9 mouse cellular contexts compared by ENCODE assay signal in genomic region chr3:84594894-84595676, GRCm38 (mm10). TPM values are rescaled to one million over a fixed set of nuclear protein-coding genes. Genes with fewer than 3 reads are reported as not detected.
A peak's percentile ranks its signal among the peaks of the same experiment; 100 is the strongest.
DNase-seq lines count a peak whose midpoint lies in the region; ATAC-seq and TF ChIP-seq lines count a peak whose summit lies in the region.
"Had no signal": no experiment of that assay in that cellular context is flagged by ENCODE, and none has a peak within 500 bp of the region (broad histone marks: within the 10 kb centered on the region; RNA-seq: fewer than 3 reads in every experiment).

No protein-coding gene starts in this region.

- peak overlapping the region; percentile 53 for H3K4me3 ChIP-seq in heart, embryonic 10.5 days
- H3K4me3 ChIP-seq in MEL (ENCODE audit: control insufficient read depth in 1 of 2, insufficient read depth in 1 of 2, low read depth in 2 of 2, low read length in 2 of 2): peak overlapping the region; percentile 36 to 71
- H3K4me3 ChIP-seq in limb, embryonic 12.5 days (replicated peaks): peak overlapping the region; percentile 25
- H3K4me3 ChIP-seq in neural tube, embryonic 15.5 days (replicated peaks): peak overlapping the region; percentile 16; the same call in 1 of the 2 replicates

- peak overlapping the region; percentile 29; the same call in 1 of the 2 replicates for H3K9ac ChIP-seq in MEL (ENCODE audit: control insufficient read depth, low read depth, low read length, poor library complexity, severe bottlenecking)
- no peak overlapping the region for H3K9ac ChIP-seq in limb, embryonic 12.5 days (replicated peaks)
- no peak overlapping the region for H3K9ac ChIP-seq in neural tube, embryonic 15.5 days (replicated peaks)

- no peak for TF ChIP-seq POLR2A in MEL (IDR thresholded peaks at IDR 0.05; ENCODE audit: control insufficient read depth in 1 of 2, insufficient read depth in 1 of 2, low read depth in 1 of 2, low read length in 2 of 2, poor library complexity in 1 of 2)

- 0 out of 2 replicates have a peak, but pooled peaks cover 6% of the 10 kb centered on the region for H3K27me3 ChIP-seq in heart, embryonic 10.5 days (ENCODE audit: insufficient read depth, poor library complexity, severe bottlenecking)
- H3K27me3 ChIP-seq in MEL (ENCODE audit: control insufficient read depth in 1 of 2, insufficient read depth in 2 of 2, low read length in 2 of 2): peaks cover 3 to 5% of the 10 kb centered on the region in 2 experiments; a peak in 3 of 4 replicates
- peaks cover 15% of the 10 kb centered on the region; the same call in 1 of the 2 replicates for H3K27me3 ChIP-seq in limb, embryonic 12.5 days
- H3K27me3 ChIP-seq in neural tube, embryonic 15.5 days (replicated peaks): no peaks in the 10 kb centered on the region

- no peaks in the 10 kb centered on the region for H3K36me3 ChIP-seq in heart, embryonic 10.5 days
- H3K36me3 ChIP-seq in MEL (ENCODE audit: control insufficient read depth in 1 of 2, insufficient read depth in 2 of 2, low read length in 2 of 2): peaks cover 0 to 6% of the 10 kb centered on the region in 2 experiments; a peak in 2 of 4 replicates
- H3K36me3 ChIP-seq in limb, embryonic 12.5 days: no peaks in the 10 kb centered on the region
- no peaks in the 10 kb centered on the region for H3K36me3 ChIP-seq in neural tube, embryonic 15.5 days

- no peaks in the 10 kb centered on the region for H3K79me2 ChIP-seq in MEL (ENCODE audit: control insufficient read depth, insufficient read depth, low read length, poor library complexity)

- peak overlapping the region; percentile 31; the same call in 1 of the 2 replicates for H3K27ac ChIP-seq in heart, embryonic 10.5 days
- no peak overlapping the region for H3K27ac ChIP-seq in MEL (ENCODE audit: control insufficient read depth, low read depth, low read length)
- H3K27ac ChIP-seq in limb, embryonic 12.5 days: no peak overlapping the region
- no peak overlapping the region for H3K27ac ChIP-seq in neural tube, embryonic 15.5 days (replicated peaks)

- 0 out of 2 replicates have a peak, but pooled peaks cover 4% of the 10 kb centered on the region for H3K4me1 ChIP-seq in heart, embryonic 10.5 days
- H3K4me1 ChIP-seq in MEL (ENCODE audit: control insufficient read depth in 1 of 2, insufficient read depth in 2 of 2, low read length in 2 of 2): peaks cover 1 to 7% of the 10 kb centered on the region in 2 experiments; a peak in 3 of 4 replicates
- no peaks in the 10 kb centered on the region for H3K4me1 ChIP-seq in limb, embryonic 12.5 days (replicated peaks)
- peaks cover 4% of the 10 kb centered on the region; the same call in 1 of the 2 replicates for H3K4me1 ChIP-seq in neural tube, embryonic 15.5 days

- DNase-seq in heart, embryonic 10.5 days (ENCODE audit: low spot score): no peak
- DNase-seq in heart, postnatal 14 days: no peak
- peak; percentile 36 for DNase-seq in MEL (ENCODE audit: low read depth, low spot score)
- peak; percentile 30 to 63 for DNase-seq in frontal cortex, postnatal 36 days (ENCODE audit: low spot score in 2 of 2)
- DNase-seq in ovary, postnatal 14 days (ENCODE audit: low spot score): no peak
- DNase-seq in urinary bladder, postnatal 4 days (ENCODE audit: low spot score in 2 of 2): no peak

- 5% methylated on average over 23 of the region's 23 CpGs for WGBS in heart, embryonic 10.5 days
- WGBS in limb, embryonic 12.5 days: 6% methylated on average over 23 of the region's 23 CpGs
- 6% methylated on average over 23 of the region's 23 CpGs for WGBS in neural tube, embryonic 15.5 days

- intact Hi-C loops in heart, postnatal 14 days (cut with DNase I): no loop called here

- TF ChIP-seq EP300 in MEL (IDR thresholded peaks at IDR 0.05; ENCODE audit: low read depth in 1 of 2, low read length in 2 of 2): peak; percentile 11 to 13; a peak in 1 of 4 replicates

- no peak for ATAC-seq in limb, embryonic 12.5 days (ENCODE audit: insufficient number of reproducible peaks, insufficient read depth, low FRiP score, low TSS enrichment, low read depth)
- no peak for ATAC-seq in neural tube, embryonic 15.5 days (ENCODE audit: low FRiP score)

- peak overlapping the region; percentile 51 for H3K4me2 ChIP-seq in limb, embryonic 12.5 days
- H3K4me2 ChIP-seq in neural tube, embryonic 15.5 days: peak overlapping the region; percentile 42

- no peak for TF ChIP-seq CTCF in MEL (IDR thresholded peaks at IDR 0.05 in 2 of 3, conservative IDR thresholded peaks at IDR 0.05 in 1 of 3; ENCODE audit: control insufficient read depth in 1 of 3, insufficient read depth in 1 of 3, low read depth in 2 of 3, low read length in 3 of 3, poor library complexity in 1 of 3, severe bottlenecking in 1 of 3)

- TF ChIP-seq RAD21 in MEL (IDR thresholded peaks at IDR 0.05; ENCODE audit: low read depth, low read length): no peak

- H3K9me3 ChIP-seq in heart, embryonic 10.5 days: no peaks in the 10 kb centered on the region
- H3K9me3 ChIP-seq in MEL (replicated peaks; ENCODE audit: insufficient read depth, low read length): no peaks in the 10 kb centered on the region
- no peaks in the 10 kb centered on the region for H3K9me3 ChIP-seq in limb, embryonic 12.5 days
- H3K9me3 ChIP-seq in neural tube, embryonic 15.5 days (replicated peaks): no peaks in the 10 kb centered on the region

TF ChIP-seq in MEL, 35 proteins besides CTCF, POLR2A, EP300 and RAD21:
- TF ChIP-seq MXI1 (IDR thresholded peaks at IDR 0.05; ENCODE audit: low read depth, low read length): peak; percentile 78
- no peak for TF ChIP-seq KAT2A (conservative IDR thresholded peaks at IDR 0.05; ENCODE audit: low read depth, low read length)
- no peak for TF ChIP-seq E2F4 (IDR thresholded peaks at IDR 0.05; ENCODE audit: borderline replicate concordance, low read depth, low read length)
- no peak for TF ChIP-seq CHD1 (IDR thresholded peaks at IDR 0.05; ENCODE audit: low read depth, low read length)
- TF ChIP-seq ETS1 (IDR thresholded peaks at IDR 0.05; ENCODE audit: low read depth, low read length): peak; percentile 23; the same call in 1 of the 2 replicates
- no peak for TF ChIP-seq MYB (IDR thresholded peaks at IDR 0.05; ENCODE audit: low read depth, low read length)
- no peak for TF ChIP-seq RCOR1 (IDR thresholded peaks at IDR 0.05; ENCODE audit: low read depth, low read length)
- no peak for TF ChIP-seq TAL1 (IDR thresholded peaks at IDR 0.05; ENCODE audit: low read length)
- no peak for TF ChIP-seq ELF1 (IDR thresholded peaks at IDR 0.05; ENCODE audit: low read depth, low read length)
- TF ChIP-seq NELFE (IDR thresholded peaks at IDR 0.05; ENCODE audit: low read depth, low read length): no peak
- TF ChIP-seq MAFK (IDR thresholded peaks at IDR 0.05; ENCODE audit: borderline replicate concordance, low read depth, low read length): no peak
- TF ChIP-seq USF1 (IDR thresholded peaks at IDR 0.05; ENCODE audit: low read depth, low read length): no peak
- peak; percentile 85 for TF ChIP-seq BHLHE40 (IDR thresholded peaks at IDR 0.05; ENCODE audit: borderline replicate concordance, low read depth, low read length)
- TF ChIP-seq JUND (IDR thresholded peaks at IDR 0.05; ENCODE audit: low read depth, low read length): no peak
- TF ChIP-seq ZNF384 (IDR thresholded peaks at IDR 0.05; ENCODE audit: low read depth, low read length): no peak
- TF ChIP-seq POLR2AphosphoS2 (IDR thresholded peaks at IDR 0.05; ENCODE audit: low read length): no peak
- TF ChIP-seq GABPA (IDR thresholded peaks at IDR 0.05; ENCODE audit: low read depth, low read length): no peak
- no peak for TF ChIP-seq MAZ (IDR thresholded peaks at IDR 0.05; ENCODE audit: low read depth, low read length)
- no peak for TF ChIP-seq GATA1 (IDR thresholded peaks at IDR 0.05; ENCODE audit: low read depth, low read length)
- TF ChIP-seq MAX (IDR thresholded peaks at IDR 0.05; ENCODE audit: low read length): peak; percentile 54; the same call in 1 of the 2 replicates
- TF ChIP-seq SIN3A (IDR thresholded peaks at IDR 0.05; ENCODE audit: low read length): peak; percentile 39
- peak; percentile 60; the same call in 1 of the 2 replicates for TF ChIP-seq MYC (IDR thresholded peaks at IDR 0.05; ENCODE audit: low read depth, low read length)
- TF ChIP-seq CHD2 (IDR thresholded peaks at IDR 0.05; ENCODE audit: low read length): no peak
- no peak for TF ChIP-seq TCF12 (IDR thresholded peaks at IDR 0.05; ENCODE audit: low read depth, low read length)
- no peak for TF ChIP-seq ZC3H11A (IDR thresholded peaks at IDR 0.05; ENCODE audit: low read depth, low read length)

RNA-seq across cellular contexts. Expression of gene Tigd4, which starts 1.7 kb away (rescaled TPM):
- polyA plus RNA-seq in heart, embryonic 10.5 days (2016; fragmentation: Nextera tagmentation; extraction: Ambion mirVana): not detected in 2 replicates
- total RNA-seq in heart, postnatal 14 days (2021): under 1 TPM; 0.07 to 0.15 TPM
- total RNA-seq in MEL (2012; rRNA removed): not detected in 2 replicates
- polyA plus RNA-seq in MEL (2012; ENCODE audit: insufficient read depth in 1 of 2, insufficient read length in 2 of 2, low read depth in 1 of 2, low replicate concordance in 2 of 2, missing spikeins in 1 of 2): not detected
- polyA plus RNA-seq in limb, embryonic 12.5 days (2016; fragmentation: Nextera tagmentation; extraction: Ambion mirVana): 0.09 and 0.12 TPM in 2 replicates
- 0.14 and 0.22 TPM in 2 replicates for polyA plus RNA-seq in neural tube, embryonic 15.5 days (2015; fragmentation: Nextera tagmentation; extraction: Ambion mirVana)
- total RNA-seq: neutrophil, adult 5-6 weeks had no signal

RNA-seq across cellular contexts. Expression of gene Arfip1, which starts 12.7 kb away (rescaled TPM):
- polyA plus RNA-seq in heart, embryonic 10.5 days (2016; fragmentation: Nextera tagmentation; extraction: Ambion mirVana): 38.3 and 44.4 TPM in 2 replicates
- 10 to 100 TPM; 17.8 to 18.9 TPM for total RNA-seq in heart, postnatal 14 days (2021)
- total RNA-seq in MEL (2012; rRNA removed): 12.5 and 14.8 TPM in 2 replicates
- 10 to 100 TPM in 1 of 2 experiments, not detected in 1; 15.4 TPM for polyA plus RNA-seq in MEL (2012; ENCODE audit: insufficient read depth in 1 of 2, insufficient read length in 2 of 2, low read depth in 1 of 2, low replicate concordance in 2 of 2, missing spikeins in 1 of 2)
- 35.5 and 39.4 TPM in 2 replicates for polyA plus RNA-seq in limb, embryonic 12.5 days (2016; fragmentation: Nextera tagmentation; extraction: Ambion mirVana)
- 21.9 and 28.3 TPM in 2 replicates for polyA plus RNA-seq in neural tube, embryonic 15.5 days (2015; fragmentation: Nextera tagmentation; extraction: Ambion mirVana)

Comparison
In these comparisons a context has a peak if more than half of its experiments do, and no peak if none do; other contexts are left out.
1. DNase-seq: peak in MEL (single experiment) and frontal cortex, postnatal 36 days (2 of 2); none in heart, embryonic 10.5 days (single experiment), heart, postnatal 14 days (0 of 2), ovary, postnatal 14 days (single experiment) and urinary bladder, postnatal 4 days (0 of 2).
2. Peak in every context shown above with its lines, with median percentiles within 50 percentile points of each other: H3K4me3 ChIP-seq.